Mouse (Mus musculus) heart, embryonic 10.5 days (tissue): ENCODE data around the gene Fam71b. TPM values are rescaled to one million over a fixed set of nuclear protein-coding genes. Genes with fewer than 3 reads are reported as not detected.
A peak's percentile ranks its signal among the peaks of the same experiment; 100 is the strongest.

ENCODE experiments used
- DNase-seq: peaks from one replicate; pipeline ENCODE4 v3.0.0-alpha.2; 2017; ENCODE audit warnings: low spot score
- H3K27ac ChIP-seq: fragments of 300-500 bp; sonication (generic); 2 replicates; pipeline ENCODE4 v1.5.1; 2016; ENCODE audit warnings: mild to moderate bottlenecking
- H3K27me3 ChIP-seq: fragments of 300-500 bp; sonication (generic); 2 replicates; pipeline ENCODE4 v1.6.1; 2016; ENCODE audit warnings: mild to moderate bottlenecking; ENCODE audit not compliant: poor library complexity, insufficient read depth, severe bottlenecking
- H3K36me3 ChIP-seq: fragments of 300-500 bp; sonication (generic); 2 replicates; pipeline ENCODE4 v1.6.1; 2016; ENCODE audit warnings: mild to moderate bottlenecking, moderate library complexity
- H3K4me1 ChIP-seq: fragments of 300-500 bp; sonication (generic); 2 replicates; pipeline ENCODE4 v1.6.1; 2016; ENCODE audit warnings: mild to moderate bottlenecking
- H3K4me3 ChIP-seq: fragments of 300-500 bp; sonication (generic); 2 replicates; pipeline ENCODE4 v1.5.1; 2016; ENCODE audit warnings: mild to moderate bottlenecking, moderate library complexity
- H3K9me3 ChIP-seq: fragments of 300-500 bp; sonication (generic); 2 replicates; pipeline ENCODE4 v1.6.1; 2016; ENCODE audit warnings: mild to moderate bottlenecking, moderate library complexity
- WGBS: fragments of 180-500 bp; shearing (Covaris S2); methylation state at CpG from one replicate; pipeline ENCODE4 v1.1.7; 2016; 5-methylcytosine and 5-hydroxymethylcytosine counted together
- polyA plus RNA-seq: library from polyadenylated mRNA; unstranded; fragments of >200 nt; fragmentation: Nextera tagmentation; extraction: Ambion mirVana; gene quantifications from 2 replicates; pipeline ENCODE4 v1.2.1, GENCODE M21; 2016

The Fam71b gene
- polyA plus RNA-seq, 1 experiment from 2014 or later = not detected

- Histone ChIP-seq H3K27ac (no peak overlapping the region), H3K27me3 (no peaks in the 10 kb centered on the region), H3K9me3 (no peaks in the 10 kb centered on the region), H3K36me3 (no peaks in the 10 kb centered on the region), H3K4me3 (no peak overlapping the region), H3K4me1 (no peaks in the 10 kb centered on the region)
- no peak for DNase-seq
- 63% methylated on average over 3 of the region's 3 CpGs for WGBS
These were observed 5.7 kb upstream of the Fam71b start for GRCm38 (mm10) chr11:46390621-46391020.

- Histone ChIP-seq H3K4me1 (0 out of 2 replicates have a peak, but pooled peaks cover 4% of the 10 kb centered on the region), H3K9me3 (no peaks in the 10 kb centered on the region), H3K36me3 (no peaks in the 10 kb centered on the region), H3K4me3 (no peak overlapping the region), H3K27me3 (no peaks in the 10 kb centered on the region), H3K27ac (no peak overlapping the region)
- DNase-seq = peak; percentile 25
- 77% methylated on average over 7 of the region's 7 CpGs for WGBS
These were observed 3.5 kb upstream of the Fam71b start for GRCm38 (mm10) chr11:46392890-46393289.

GRCm38 (mm10) chr11:46393413-46393812 is 2.9 kb upstream of the Fam71b start:
- WGBS = 74% methylated on average over 4 of the region's 4 CpGs
- no peaks in the 10 kb centered on the region for H3K27me3 ChIP-seq
- H3K27ac ChIP-seq = no peak overlapping the region
- no peak overlapping the region for H3K4me3 ChIP-seq
- H3K36me3 ChIP-seq = no peaks in the 10 kb centered on the region
- 0 out of 2 replicates have a peak, but pooled peaks cover 4% of the 10 kb centered on the region for H3K4me1 ChIP-seq
- DNase-seq = peak; percentile 38
- no peaks in the 10 kb centered on the region for H3K9me3 ChIP-seq

GRCm38 (mm10) chr11:46395088-46395487 is 1.3 kb upstream of the Fam71b start:
- DNase-seq = no peak
- Histone ChIP-seq H3K9me3 (no peaks in the 10 kb centered on the region), H3K27me3 (no peaks in the 10 kb centered on the region), H3K36me3 (no peaks in the 10 kb centered on the region), H3K4me3 (no peak overlapping the region), H3K4me1 (peaks cover 8% of the 10 kb centered on the region; the same call in 1 of the 2 replicates), H3K27ac (no peak overlapping the region)
- WGBS = 85% methylated on average over 2 of the region's 2 CpGs

DNA sequence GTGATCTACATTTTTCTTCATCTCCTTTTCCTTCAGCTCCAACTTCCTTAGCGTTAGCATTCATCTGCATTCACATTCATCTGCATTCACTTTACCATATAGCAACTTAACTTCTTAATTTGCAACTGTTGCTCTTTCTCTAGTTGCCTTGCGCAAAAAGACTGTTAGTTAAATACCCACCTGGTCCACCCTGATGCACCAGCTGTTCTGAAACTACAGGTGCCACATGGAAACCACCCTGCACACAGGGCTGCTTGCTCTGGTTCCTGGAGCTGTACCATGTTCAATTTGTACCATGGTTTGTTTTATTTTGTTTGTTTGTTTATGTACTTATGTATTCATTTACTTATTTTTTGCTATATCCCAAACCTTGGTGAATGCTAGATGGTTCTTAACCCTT is 661 bp upstream of the Fam71b start:
- H3K27me3 ChIP-seq = no peaks in the 10 kb centered on the region
- no peak overlapping the region for H3K27ac ChIP-seq
- 89% methylated on average over 2 of the region's 2 CpGs for WGBS
- H3K4me1 ChIP-seq = peaks cover 8% of the 10 kb centered on the region; the same call in 1 of the 2 replicates
- H3K36me3 ChIP-seq = no peaks in the 10 kb centered on the region
- DNase-seq = no peak
- H3K4me3 ChIP-seq = no peak overlapping the region
- H3K9me3 ChIP-seq = no peaks in the 10 kb centered on the region

DNA sequence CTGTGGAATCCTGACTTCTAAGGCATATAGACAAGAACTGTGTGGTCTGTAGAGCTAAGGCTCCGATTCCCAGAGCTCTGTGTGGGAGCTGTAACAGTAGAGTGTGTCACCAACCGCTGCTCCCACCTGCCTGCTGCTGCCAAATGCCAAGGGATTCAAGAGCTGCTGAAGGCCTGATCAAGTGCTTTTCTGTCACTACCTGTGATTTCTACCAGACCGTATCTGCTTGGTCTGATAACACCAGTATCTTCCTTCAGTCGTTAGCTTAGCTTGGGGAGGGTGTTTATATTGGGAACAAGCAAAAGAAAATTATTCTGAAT is 461 bp downstream of the Fam71b start:
- WGBS = 53% methylated on average over 4 of the region's 4 CpGs
- DNase-seq = no peak
- Histone ChIP-seq H3K4me3 (no peak overlapping the region), H3K36me3 (no peaks in the 10 kb centered on the region), H3K9me3 (no peaks in the 10 kb centered on the region), H3K27ac (no peak overlapping the region), H3K4me1 (peaks cover 8% of the 10 kb centered on the region; the same call in 1 of the 2 replicates), H3K27me3 (no peaks in the 10 kb centered on the region)

DNA sequence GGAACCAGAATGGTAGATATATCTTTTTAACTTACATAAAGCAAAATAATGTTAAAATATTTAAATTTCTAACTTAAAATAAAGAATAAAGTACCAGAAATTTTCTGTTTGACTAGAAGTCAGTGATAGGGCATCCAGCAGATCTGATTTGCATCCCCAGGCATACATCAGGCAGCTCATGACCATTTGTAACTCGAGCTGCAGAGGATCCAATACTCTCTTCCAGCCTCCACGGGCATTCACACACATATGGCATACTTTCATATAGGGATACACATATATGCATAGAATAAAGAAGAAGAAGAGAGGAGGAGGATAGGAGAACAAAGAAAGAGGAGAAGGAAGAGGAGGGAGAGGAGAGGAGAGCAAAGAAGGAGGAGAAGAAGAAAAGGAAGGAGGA is 1.5 kb downstream of the Fam71b start:
- Histone ChIP-seq H3K27ac (no peak overlapping the region), H3K9me3 (no peaks in the 10 kb centered on the region)
- 68% methylated on average over 2 of the region's 2 CpGs for WGBS

GRCm38 (mm10) chr11:46398473-46398872 is 2.1 kb downstream of the Fam71b start:
- no peaks in the 10 kb centered on the region for H3K9me3 ChIP-seq
- H3K27ac ChIP-seq = no peak overlapping the region
- H3K4me3 ChIP-seq = no peak overlapping the region
- DNase-seq = no peak
- 79% methylated on average over 4 of the region's 4 CpGs for WGBS
- no peaks in the 10 kb centered on the region for H3K27me3 ChIP-seq
- no peaks in the 10 kb centered on the region for H3K36me3 ChIP-seq
- peaks cover 8% of the 10 kb centered on the region; the same call in 1 of the 2 replicates for H3K4me1 ChIP-seq

More for the DNA sequence above, 1.5 kb downstream of the Fam71b start:
- no peak for DNase-seq
- Histone ChIP-seq H3K36me3 (no peaks in the 10 kb centered on the region), H3K4me1 (peaks cover 8% of the 10 kb centered on the region; the same call in 1 of the 2 replicates), H3K4me3 (no peak overlapping the region), H3K27me3 (no peaks in the 10 kb centered on the region)

GRCm38 (mm10) chr11:46398933-46399383 is 2.6 kb downstream of the Fam71b start:
- Histone ChIP-seq H3K4me1 (peaks cover 8% of the 10 kb centered on the region; the same call in 1 of the 2 replicates), H3K4me3 (no peak overlapping the region), H3K27ac (no peak overlapping the region), H3K9me3 (no peaks in the 10 kb centered on the region), H3K36me3 (no peaks in the 10 kb centered on the region), H3K27me3 (no peaks in the 10 kb centered on the region)
- no peak for DNase-seq
- WGBS = 66% methylated on average over 5 of the region's 5 CpGs

GRCm38 (mm10) chr11:46401555-46401954 is 5.2 kb downstream of the Fam71b start:
- WGBS = 82% methylated on average over 12 of the region's 12 CpGs
- no peaks in the 10 kb centered on the region for H3K36me3 ChIP-seq
- no peaks in the 10 kb centered on the region for H3K9me3 ChIP-seq
- no peak overlapping the region for H3K27ac ChIP-seq
- no peak overlapping the region for H3K4me3 ChIP-seq
- DNase-seq = no peak
- H3K27me3 ChIP-seq = no peaks in the 10 kb centered on the region
- peaks cover 6% of the 10 kb centered on the region for H3K4me1 ChIP-seq

- Histone ChIP-seq H3K27me3 (0 out of 2 replicates have a peak, but pooled peaks cover 6% of the 10 kb centered on the region), H3K4me3 (no peak overlapping the region), H3K9me3 (no peaks in the 10 kb centered on the region), H3K36me3 (no peaks in the 10 kb centered on the region), H3K27ac (no peak overlapping the region), H3K4me1 (peaks cover 8% of the 10 kb centered on the region)
- 81% methylated on average over 16 of the region's 16 CpGs for WGBS
- DNase-seq = no peak
These were observed 8.6 kb downstream of the Fam71b start for GRCm38 (mm10) chr11:46404986-46405385.

DNA sequence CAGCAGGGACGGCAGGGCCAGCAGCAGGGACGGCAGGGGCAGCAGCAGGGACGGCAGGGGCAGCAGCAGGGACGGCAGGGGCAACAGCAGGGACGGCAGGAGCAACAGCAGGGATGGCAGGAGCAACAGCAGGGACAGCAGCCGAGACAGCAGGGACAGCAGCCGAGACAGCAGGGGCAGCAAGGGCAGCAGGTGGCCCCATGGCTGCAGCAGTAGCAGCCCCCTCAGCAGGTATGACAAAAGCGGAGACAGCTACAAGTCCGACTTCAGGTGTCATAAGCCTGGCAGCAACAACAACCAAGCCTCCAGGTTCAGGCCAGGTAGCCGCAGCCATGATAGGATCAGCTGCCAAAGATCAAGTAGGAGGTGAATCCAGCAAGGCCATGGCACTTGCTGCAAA is 10.4 kb downstream of the Fam71b start:
- WGBS = 29% methylated on average over 10 of the region's 10 CpGs
- DNase-seq = no peak
- peak overlapping the region; percentile 52 for H3K27ac ChIP-seq

DNA sequence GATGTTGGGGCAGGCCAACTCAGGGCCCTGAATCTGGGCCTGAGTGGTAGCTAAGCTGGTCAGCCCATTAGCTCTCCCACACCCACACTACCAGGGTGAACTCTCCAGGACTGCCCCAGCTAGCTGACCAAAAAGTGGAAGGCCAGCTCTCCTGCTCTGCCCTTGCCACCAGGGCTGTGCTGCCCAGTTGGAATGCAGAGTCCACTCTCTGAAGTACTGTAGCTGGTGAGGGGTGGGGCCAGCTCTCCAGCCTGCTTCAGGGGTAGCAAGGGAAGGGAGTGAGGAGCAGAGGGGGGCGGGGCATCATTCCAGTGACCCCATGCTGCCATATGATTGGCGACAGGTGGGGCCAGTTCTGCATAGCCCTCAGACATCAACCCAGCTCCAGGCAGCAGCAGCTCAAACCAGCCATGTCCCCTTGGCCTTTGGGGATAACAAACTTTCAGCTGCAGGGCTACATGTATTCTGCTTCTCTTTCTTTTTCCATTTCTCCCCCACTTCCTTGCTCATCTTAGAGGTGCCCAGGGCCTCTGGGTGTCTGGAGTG is 13.7 kb downstream of the Fam71b start:
- H3K36me3 ChIP-seq = no peaks in the 10 kb centered on the region
- peaks cover 10% of the 10 kb centered on the region for H3K4me1 ChIP-seq
- H3K27me3 ChIP-seq = 0 out of 2 replicates have a peak, but pooled peaks cover 6% of the 10 kb centered on the region
- H3K27ac ChIP-seq = no peak overlapping the region
- DNase-seq = no peak
- no peak overlapping the region for H3K4me3 ChIP-seq
- no peaks in the 10 kb centered on the region for H3K9me3 ChIP-seq
- 44% methylated on average over 2 of the region's 2 CpGs for WGBS

More for the DNA sequence above, 10.4 kb downstream of the Fam71b start:
- Histone ChIP-seq H3K27me3 (0 out of 2 replicates have a peak, but pooled peaks cover 6% of the 10 kb centered on the region), H3K9me3 (no peaks in the 10 kb centered on the region), H3K4me3 (peak overlapping the region; percentile 42), H3K4me1 (peaks cover 10% of the 10 kb centered on the region), H3K36me3 (no peaks in the 10 kb centered on the region)

GRCm38 (mm10) chr11:46418438-46418837 is 22.1 kb downstream of the Fam71b start:
- no peak for DNase-seq
- Histone ChIP-seq H3K36me3 (no peaks in the 10 kb centered on the region), H3K4me3 (no peak overlapping the region), H3K27ac (no peak overlapping the region), H3K4me1 (no peaks in the 10 kb centered on the region), H3K27me3 (no peaks in the 10 kb centered on the region), H3K9me3 (no peaks in the 10 kb centered on the region)
- WGBS = 74% methylated on average over 1 of the region's 1 CpGs
